Mouse (Mus musculus) MEL (cell line): ENCODE results near the gene Med11.

Experiments
- CHD2 ChIP-seq: IDR thresholded peaks from 2 replicates; pipeline ENCODE4 v1.6.1; 2011; ENCODE audit warnings: low read length, improper control_type of control experiment
- CTCF ChIP-seq, 3 experiments: IDR thresholded peaks in 2 of 3; conservative IDR thresholded peaks in 1 of 3; 2 replicates each; pipeline ENCODE4 v1.5.1; 2011 to 2012; ENCODE audit warnings: low read length in 3 of 3, low read depth in 2 of 3, mild to moderate bottlenecking in 2 of 3, improper control_type of control experiment in 1 of 3, inconsistent platforms in 1 of 3, mixed read lengths in 1 of 3, moderate library complexity in 1 of 3; ENCODE audit not compliant: control insufficient read depth in 1 of 3, insufficient read depth in 1 of 3, poor library complexity in 1 of 3, severe bottlenecking in 1 of 3
- E2F4 ChIP-seq: IDR thresholded peaks from 2 replicates; pipeline ENCODE4 v1.6.1; 2011; ENCODE audit warnings: low read depth, low read length, improper control_type of control experiment, borderline replicate concordance
- EP300 ChIP-seq, 2 experiments: IDR thresholded peaks; 2 replicates each; pipeline ENCODE4 v1.6.1; 2011; ENCODE audit warnings: improper control_type of control experiment in 2 of 2, low read length in 2 of 2, low read depth in 1 of 2, mild to moderate bottlenecking in 1 of 2
- GABPA ChIP-seq: IDR thresholded peaks from 2 replicates; pipeline ENCODE4 v1.6.1; 2012; ENCODE audit warnings: low read depth, mild to moderate bottlenecking, inconsistent platforms, low read length, improper control_type of control experiment, moderate library complexity
- NELFE ChIP-seq: IDR thresholded peaks from 2 replicates; pipeline ENCODE4 v1.6.1; 2011; ENCODE audit warnings: low read depth, low read length, improper control_type of control experiment
- POLR2A ChIP-seq, 2 experiments: IDR thresholded peaks; 2 replicates each; pipeline ENCODE4 v1.6.1; 2011 to 2012; ENCODE audit warnings: low read length in 2 of 2, mild to moderate bottlenecking in 2 of 2, control low read depth in 1 of 2, improper control_type of control experiment in 1 of 2, low read depth in 1 of 2, moderate library complexity in 1 of 2; ENCODE audit not compliant: control insufficient read depth in 1 of 2, insufficient read depth in 1 of 2, poor library complexity in 1 of 2
- POLR2AphosphoS5 ChIP-seq: IDR thresholded peaks from 2 replicates; pipeline ENCODE4 v1.6.1; 2012; ENCODE audit warnings: low read depth, borderline replicate concordance, mild to moderate bottlenecking, inconsistent platforms, low read length, moderate library complexity, mixed read lengths
- RCOR1 ChIP-seq: IDR thresholded peaks from 2 replicates; pipeline ENCODE4 v1.6.1; 2012; ENCODE audit warnings: low read depth, mild to moderate bottlenecking, inconsistent platforms, low read length, improper control_type of control experiment
- TAL1 ChIP-seq: IDR thresholded peaks from 2 replicates; pipeline ENCODE4 v1.6.1; 2012; ENCODE audit warnings: mild to moderate bottlenecking, inconsistent platforms, low read length, moderate library complexity, mixed read lengths
- UBTF ChIP-seq: IDR thresholded peaks from 2 replicates; pipeline ENCODE4 v1.6.1; 2012; ENCODE audit warnings: low read depth, mild to moderate bottlenecking, inconsistent platforms, low read length, improper control_type of control experiment, moderate library complexity, borderline replicate concordance; ENCODE audit not compliant: insufficient read depth
- ZMIZ1 ChIP-seq: IDR thresholded peaks from 2 replicates; pipeline ENCODE4 v1.6.1; 2012; ENCODE audit warnings: low read depth, mild to moderate bottlenecking, inconsistent platforms, low read length, improper control_type of control experiment, moderate library complexity

GRCm38 (mm10) chr11:70410297-70410643 is 41.4 kb upstream of the Med11 start:
- no peak for TF ChIP-seq POLR2AphosphoS5
- no peak for TF ChIP-seq GABPA
- TF ChIP-seq NELFE: no peak
- no peak for TF ChIP-seq CHD2
- no peak for TF ChIP-seq EP300 (IDR thresholded peaks at IDR 0.05; ENCODE audit: low read depth in 1 of 2, low read length in 2 of 2)
- no peak for TF ChIP-seq CTCF (IDR thresholded peaks at IDR 0.05 in 2 of 3, conservative IDR thresholded peaks at IDR 0.05 in 1 of 3; ENCODE audit: control insufficient read depth in 1 of 3, insufficient read depth in 1 of 3, low read depth in 2 of 3, low read length in 3 of 3, poor library complexity in 1 of 3, severe bottlenecking in 1 of 3)
- no peak; a peak in 1 of 4 replicates for TF ChIP-seq POLR2A (IDR thresholded peaks at IDR 0.05; ENCODE audit: control insufficient read depth in 1 of 2, insufficient read depth in 1 of 2, low read depth in 1 of 2, low read length in 2 of 2, poor library complexity in 1 of 2)
- no peak for TF ChIP-seq RCOR1
- TF ChIP-seq ZMIZ1: no peak
- TF ChIP-seq E2F4: no peak
- TF ChIP-seq UBTF: no peak
- TF ChIP-seq TAL1: no peak
